Mouse (Mus musculus) C2C12 (cell line): ENCODE measurements around the gene Moap1.

ENCODE experiments used
- CEBPB ChIP-seq: IDR thresholded peaks from one replicate; pipeline ENCODE4 v1.6.1; 2011; ENCODE audit warnings: low read depth, mild to moderate bottlenecking, control low read depth, moderate library complexity
- CTCF ChIP-seq: IDR thresholded peaks from one replicate; pipeline ENCODE4 v1.5.1; 2011; ENCODE audit not compliant: control insufficient read depth, insufficient read depth, insufficient read length
- FOSL1 ChIP-seq: IDR thresholded peaks from one replicate; pipeline ENCODE4 v1.8.0; 2011; ENCODE audit warnings: mild to moderate bottlenecking, low read length; ENCODE audit not compliant: poor library complexity, insufficient read depth, severe bottlenecking
- MAX ChIP-seq: IDR thresholded peaks from one replicate; pipeline ENCODE4 v1.6.1; 2011; ENCODE audit warnings: mild to moderate bottlenecking, control low read depth
- MYOD1 ChIP-seq: IDR thresholded peaks from one replicate; pipeline ENCODE4 v1.6.1; 2011; ENCODE audit warnings: low read depth; ENCODE audit not compliant: control insufficient read depth, insufficient read length
- MYOG ChIP-seq: IDR thresholded peaks from one replicate; pipeline ENCODE4 v1.6.1; 2011; ENCODE audit not compliant: control insufficient read depth, insufficient read length; ENCODE audit errors: extremely low read depth
- USF1 ChIP-seq: IDR thresholded peaks from one replicate; pipeline ENCODE4 v1.6.1; 2011; ENCODE audit warnings: low read depth, mild to moderate bottlenecking, control low read depth, moderate library complexity

DNA sequence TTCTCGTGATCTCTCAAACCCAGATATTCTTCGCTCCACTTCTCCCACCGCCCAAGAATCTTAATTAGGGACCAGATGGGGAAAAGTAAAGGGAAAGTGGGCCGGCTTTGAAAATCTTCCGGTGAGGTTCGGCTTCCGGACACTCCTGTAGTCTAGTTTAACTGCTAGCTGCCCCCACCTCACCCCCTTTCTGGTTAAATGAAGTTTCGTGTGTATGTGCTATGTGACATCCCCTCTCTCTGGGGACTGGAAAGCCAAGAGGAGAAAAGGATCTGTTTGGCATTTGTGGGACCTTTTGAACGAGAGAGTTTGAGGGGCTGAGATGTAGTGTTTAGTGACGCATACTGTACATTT is 14.9 kb upstream of the Moap1 start, which contains the start of gene Gm20604:
- TF ChIP-seq CTCF, result no peak
- TF ChIP-seq USF1, result no peak
- no peak for TF ChIP-seq MYOG
- TF ChIP-seq MAX, result no peak
- no peak for TF ChIP-seq MYOD1
- TF ChIP-seq FOSL1, result no peak
- no peak for TF ChIP-seq CEBPB
